Mouse (Mus musculus): Measurements from ENCODE around the gene Olr1. TPM values are rescaled to one million over a fixed set of nuclear protein-coding genes. Genes with fewer than 3 reads are reported as not detected.

Olr1 gene
- total and polyA plus RNA-seq, 3 experiments = not detected

- Histone ChIP-seq H3K4me1 (ENCODE audit: control insufficient read depth in 1 of 2, insufficient read depth in 2 of 2) (peaks cover 0 to 4% of the 10 kb centered on the region in 2 experiments; a peak in 1 of 4 replicates), H3K79me2 (replicated peaks; ENCODE audit: control insufficient read depth, extremely low read depth, insufficient read depth, poor library complexity, severe bottlenecking) (no peaks in the 10 kb centered on the region), H3K4me2 (ENCODE audit: insufficient read depth, low read depth, poor library complexity, severe bottlenecking) (no peak overlapping the region), H3K9me3 (replicated peaks; ENCODE audit: low read length) (no peaks in the 10 kb centered on the region), H3K9ac (ENCODE audit: insufficient read depth, low read depth) (no peak overlapping the region), H3K4me3 (replicated peaks in 1 of 3; ENCODE audit: low read depth in 2 of 3, low read length in 2 of 3, poor library complexity in 1 of 3) (no peak overlapping the region), H3K27ac (ENCODE audit: insufficient read depth, low read depth) (no peak overlapping the region), H3K27me3 (replicated peaks) (no peaks in the 10 kb centered on the region), H3K36me3 (replicated peaks in 1 of 2; ENCODE audit: control insufficient read depth in 1 of 2, insufficient read depth in 1 of 2, low read length in 1 of 2) (no peaks in the 10 kb centered on the region)
- dilution Hi-C loops (cut with MboI; ENCODE audit: extremely low pct_ligation_motif_present, extremely low pct_unique_long_range_greater_than_20kb, low sequenced_read_pairs) = no loop called here
- no peak for DNase-seq (ENCODE audit: extremely low read depth)
- in situ Hi-C loops (cut with MboI; ENCODE audit: low pct_ligation_motif_present, low pct_unique_long_range_greater_than_20kb, low sequenced_read_pairs) = loop anchor here (10.0 kb wide), 1 partner anchor 128 kb away; the partner anchor contains the start of gene Clec12b
- no peak for TF ChIP-seq POLR2A (IDR thresholded peaks at IDR 0.05; ENCODE audit: low read depth, low read length)
- TF ChIP-seq CHD2 (IDR thresholded peaks at IDR 0.05; ENCODE audit: low read length) = no peak
- no peak for TF ChIP-seq MYC (IDR thresholded peaks at IDR 0.05; ENCODE audit: low read depth, low read length)
- TF ChIP-seq ZNF384 (IDR thresholded peaks at IDR 0.05; ENCODE audit: low read depth, low read length) = no peak
- TF ChIP-seq IRF4 (IDR thresholded peaks at IDR 0.05; ENCODE audit: low read depth, low read length) = no peak
- TF ChIP-seq RAD21 (IDR thresholded peaks at IDR 0.05; ENCODE audit: low read depth, low read length) = no peak
- TF ChIP-seq ZC3H11A (IDR thresholded peaks at IDR 0.05; ENCODE audit: low read depth, low read length) = no peak
- TF ChIP-seq JUND (conservative IDR thresholded peaks at IDR 0.05; ENCODE audit: low read depth, low read length) = no peak
- no peak for TF ChIP-seq CHD1 (IDR thresholded peaks at IDR 0.05; ENCODE audit: low read depth, low read length)
- no peak for TF ChIP-seq MAX (IDR thresholded peaks at IDR 0.05; ENCODE audit: low read length)
- no peak for TF ChIP-seq UBTF (IDR thresholded peaks at IDR 0.05; ENCODE audit: low read depth, low read length)
- TF ChIP-seq ETS1 (conservative IDR thresholded peaks at IDR 0.05; ENCODE audit: low read depth, low read length) = no peak
- TF ChIP-seq CTCF (conservative IDR thresholded peaks at IDR 0.05 in 1 of 2, IDR thresholded peaks at IDR 0.05 in 1 of 2; ENCODE audit: low read depth in 2 of 2, low read length in 2 of 2) = no peak
- TF ChIP-seq MEF2A (IDR thresholded peaks at IDR 0.05; ENCODE audit: borderline replicate concordance, low read depth, low read length) = no peak
- TF ChIP-seq POLR2AphosphoS2 (IDR thresholded peaks at IDR 0.05; ENCODE audit: low read depth, low read length) = no peak
These were observed 5.9 kb upstream of the Olr1 start for GRCm38 (mm10) chr6:129512868-129513267.

GRCm38 (mm10) chr6:129512367-129512766, 5.4 kb upstream of the Olr1 start, which contains the start of gene Tmem52b:
Tmem52b (plus strand) TSS chr6:129512555.
- Histone ChIP-seq H3K36me3 (replicated peaks in 1 of 2; ENCODE audit: control insufficient read depth in 1 of 2, insufficient read depth in 1 of 2, low read length in 1 of 2) (no peaks in the 10 kb centered on the region), H3K4me2 (ENCODE audit: insufficient read depth, low read depth, poor library complexity, severe bottlenecking) (no peak within 1 kb of the TSS), H3K27me3 (replicated peaks) (no peaks in the 10 kb centered on the region), H3K9me3 (replicated peaks; ENCODE audit: low read length) (no peaks in the 10 kb centered on the region), H3K4me3 (replicated peaks in 1 of 3; ENCODE audit: low read depth in 2 of 3, low read length in 2 of 3, poor library complexity in 1 of 3) (no peak within 1 kb of the TSS), H3K79me2 (replicated peaks; ENCODE audit: control insufficient read depth, extremely low read depth, insufficient read depth, poor library complexity, severe bottlenecking) (no peaks in the 10 kb centered on the region), H3K4me1 (ENCODE audit: control insufficient read depth in 1 of 2, insufficient read depth in 2 of 2) (peaks cover 0 to 4% of the 10 kb centered on the region in 2 experiments; a peak in 1 of 4 replicates), H3K27ac (ENCODE audit: insufficient read depth, low read depth) (no peak within 1 kb of the TSS), H3K9ac (ENCODE audit: insufficient read depth, low read depth) (no peak within 1 kb of the TSS)
- no peak for TF ChIP-seq NELFE (IDR thresholded peaks at IDR 0.05; ENCODE audit: low read depth, low read length)
- TF ChIP-seq ZMIZ1 (IDR thresholded peaks at IDR 0.05; ENCODE audit: low read depth, low read length) = no peak
- TF ChIP-seq EP300 (IDR thresholded peaks at IDR 0.05; ENCODE audit: low read length) = no peak
- no peak for TF ChIP-seq BHLHE40 (IDR thresholded peaks at IDR 0.05; ENCODE audit: low read depth, low read length)
- no peak for TF ChIP-seq SMC3 (IDR thresholded peaks at IDR 0.05; ENCODE audit: low read depth, low read length)
- TF ChIP-seq PAX5 (IDR thresholded peaks at IDR 0.05; ENCODE audit: low read length) = no peak
- no peak for DNase-seq (ENCODE audit: extremely low read depth)
- dilution Hi-C loops (cut with MboI; ENCODE audit: extremely low pct_ligation_motif_present, extremely low pct_unique_long_range_greater_than_20kb, low sequenced_read_pairs) (no loop called here), in situ Hi-C loops (cut with MboI; ENCODE audit: low pct_ligation_motif_present, low pct_unique_long_range_greater_than_20kb, low sequenced_read_pairs) (loop anchor here (10.0 kb wide), 1 partner anchor 128 kb away; the partner anchor contains the start of gene Clec12b)
